Mouse (Mus musculus): ENCODE results near the gene Wfdc15b. TPM values are rescaled to one million over a fixed set of nuclear protein-coding genes. Genes with fewer than 3 reads are reported as not detected.

Gene Wfdc15b
- not detected in 2 replicates for polyA plus RNA-seq (2021; fragmentation: Nextera tagmentation)
- long read RNA-seq, experiment 1, result 0 reads
- long read RNA-seq, experiment 2, result 0 reads

DNA sequence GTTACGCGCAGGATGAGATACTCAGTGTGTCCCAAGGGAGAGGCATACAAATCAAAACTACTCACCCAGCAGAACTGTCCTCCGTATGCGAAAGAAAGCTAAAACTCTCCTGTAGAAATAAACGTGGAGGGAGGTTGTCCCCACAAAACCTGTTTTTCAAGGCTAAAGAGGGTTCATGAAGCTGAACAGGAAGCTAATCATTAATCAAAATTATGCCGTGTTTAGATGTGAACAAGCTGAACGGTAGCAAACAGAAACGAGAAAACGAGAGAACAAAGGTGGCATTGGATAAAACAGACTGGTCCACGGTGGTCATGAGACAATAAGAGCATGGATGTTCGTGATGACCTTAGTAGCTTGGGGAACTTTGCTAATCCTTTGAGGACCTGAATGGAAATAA, at the start of gene Wfdc15b:
Gene Wfdc15b, minus strand, starts transcription at position 139 of the 400 bp plus-strand sequence.

DNA sequence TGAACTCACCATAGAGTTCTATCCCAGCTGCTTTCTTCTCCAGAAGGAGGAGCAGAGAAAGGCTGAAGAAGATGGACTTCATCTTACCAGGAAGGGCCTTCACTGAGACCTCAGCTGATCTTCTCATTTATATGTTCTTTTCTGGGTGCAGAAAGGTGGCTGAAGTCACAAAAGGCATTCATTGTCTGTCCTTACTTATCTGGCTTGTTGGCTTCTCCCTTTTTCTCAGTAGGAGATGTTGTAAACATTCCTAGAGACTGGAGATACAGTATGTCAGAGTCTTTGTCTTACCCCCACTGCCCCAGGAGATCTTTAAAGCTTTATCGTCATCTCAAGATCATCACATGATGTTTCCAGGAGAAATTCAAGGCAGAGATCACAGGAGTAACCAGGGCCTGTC, 35.1 kb upstream of the Wfdc15b start, which contains the start of gene Svs3b:
Gene Svs3b, minus strand, starts transcription at position 101 of the 400 bp plus-strand sequence.

DNA sequence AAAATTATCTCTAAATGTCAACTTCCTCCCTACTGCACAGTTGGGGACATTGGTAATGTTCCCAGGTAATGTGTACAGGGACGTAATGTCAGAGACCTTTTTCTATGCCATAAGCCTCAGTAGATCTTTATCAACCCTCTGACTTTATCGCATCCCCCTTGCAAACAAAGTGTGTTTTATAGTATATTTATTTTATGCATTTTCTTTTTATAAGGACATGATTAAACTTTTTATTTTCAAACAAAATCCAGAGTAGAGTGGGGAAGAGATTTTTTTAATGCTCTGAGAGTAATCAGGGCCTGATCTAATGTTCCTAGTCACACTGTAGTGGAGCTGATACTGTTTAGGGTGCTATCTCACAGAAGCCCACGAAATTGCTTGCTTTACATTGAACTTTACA, 16.9 kb upstream of the Wfdc15b start, which contains the start of gene Svs2:
Gene Svs2, minus strand, starts transcription at position 101 of the 400 bp plus-strand sequence.

DNA sequence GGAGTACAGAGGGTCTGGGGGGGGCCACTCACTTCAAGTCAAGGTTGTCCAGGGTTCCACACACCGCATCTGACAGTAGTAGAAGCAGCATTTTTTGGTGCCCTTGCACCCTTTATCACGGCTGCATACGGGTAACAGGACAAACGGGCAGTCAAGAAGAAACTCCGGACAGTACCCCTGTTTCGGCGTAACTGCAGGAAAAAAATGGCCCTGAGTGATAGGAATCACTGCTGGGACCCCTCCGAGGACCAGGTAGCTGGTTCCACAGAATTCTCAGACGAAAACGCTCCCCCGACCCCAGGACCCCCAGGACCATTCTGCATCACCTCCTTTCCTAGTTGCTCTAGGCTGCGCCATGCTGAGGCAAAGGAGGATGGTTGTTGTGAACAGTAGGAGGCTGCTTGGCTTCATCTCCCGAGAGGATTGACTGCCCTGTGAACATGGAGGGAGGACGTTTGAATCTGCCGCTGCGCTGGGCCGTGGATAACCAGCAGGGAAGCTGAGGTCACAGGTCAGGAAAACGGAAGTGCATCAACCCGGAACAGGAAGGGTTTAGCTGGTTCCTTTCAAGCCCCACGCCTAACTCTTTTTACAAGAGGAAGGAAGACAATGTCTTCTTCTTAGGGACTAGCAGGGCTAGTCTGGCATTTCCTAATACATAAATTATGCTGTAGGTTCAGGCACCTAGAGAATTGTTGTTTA, 21.7 kb downstream of the Wfdc15b start, which contains the start of gene Wfdc15a:
Gene Wfdc15a, minus strand, starts transcription at position 505 of the 702 bp plus-strand sequence.

DNA sequence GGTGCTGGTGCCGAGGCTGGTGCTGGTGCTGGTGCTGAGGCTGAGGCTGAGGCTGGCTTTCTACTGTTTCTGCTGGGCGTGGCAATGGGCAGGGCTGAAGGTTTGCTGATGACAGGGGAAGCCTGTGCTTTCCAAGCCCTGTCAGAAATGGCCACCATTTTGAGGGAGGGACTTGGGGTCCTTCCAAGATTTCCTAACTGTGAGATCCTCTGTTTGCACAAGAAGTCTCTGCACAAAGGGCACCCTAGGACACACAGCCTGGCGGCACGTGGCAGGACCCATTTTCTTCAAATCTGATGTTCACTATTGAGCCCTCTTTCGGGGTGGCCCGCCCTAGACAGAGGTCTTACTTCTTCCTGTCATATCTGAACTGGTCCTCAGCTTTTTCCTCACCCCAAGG, 30.9 kb downstream of the Wfdc15b start, which contains the start of gene Wfdc12:
Gene Wfdc12, minus strand, starts transcription at position 33 of the 400 bp plus-strand sequence.

DNA sequence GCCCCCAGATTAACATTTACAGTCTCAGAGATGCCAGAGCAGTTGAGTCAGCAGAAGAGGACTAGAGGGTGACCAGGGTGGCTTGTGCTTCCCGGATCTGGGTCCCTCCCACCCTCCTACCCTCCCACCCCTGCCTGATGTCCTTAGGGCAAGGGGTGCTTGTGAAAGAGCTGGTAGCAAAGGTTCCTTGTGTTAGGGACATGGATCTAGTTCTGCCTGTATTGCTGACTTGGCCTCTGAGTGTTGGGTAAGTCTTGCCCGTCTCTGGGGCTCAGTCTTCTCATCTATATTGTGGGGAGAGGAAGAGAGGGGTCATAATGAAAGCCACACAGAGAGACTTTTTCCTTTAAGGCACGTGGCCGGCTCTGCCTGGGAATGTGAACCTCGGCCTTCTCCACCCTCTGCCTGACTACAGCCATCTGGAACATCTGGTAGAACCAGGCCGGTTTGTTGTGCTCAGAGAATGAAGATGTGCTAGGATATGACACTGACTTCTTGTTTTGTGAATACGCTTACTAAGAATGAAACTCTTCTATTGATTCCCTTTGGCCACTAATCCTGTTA, 38.7 kb downstream of the Wfdc15b start, which contains the start of gene Wfdc5:
Gene Wfdc5, minus strand, starts transcription at position 51 of the 564 bp plus-strand sequence.

DNA sequence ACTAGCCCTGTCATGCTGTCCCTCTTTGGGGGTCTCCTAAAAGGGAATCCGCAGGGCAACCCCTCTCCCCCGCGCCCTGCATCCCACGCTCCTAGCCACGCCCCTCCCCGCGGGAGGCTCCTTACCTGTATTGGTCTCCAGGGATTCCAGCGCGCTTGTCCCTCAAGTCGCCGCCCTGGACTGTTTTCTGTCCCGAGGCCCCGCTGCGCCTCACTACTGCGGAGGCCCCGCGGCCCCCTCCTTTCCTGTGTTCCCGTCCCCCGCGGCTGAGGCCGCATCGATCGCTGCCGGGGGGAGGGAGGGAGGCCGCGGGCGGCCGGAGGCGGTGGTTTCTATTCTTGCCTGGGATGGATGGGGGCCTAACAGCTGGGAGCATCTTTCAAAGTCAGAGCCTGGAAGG, 50.6 kb downstream of the Wfdc15b start, which contains the start of gene Kcns1:
Gene Kcns1, minus strand, starts transcription at position 212 of the 400 bp plus-strand sequence.

Other genes with a start within 250 kb of the Wfdc15b start
- gene Ywhab, start 226.7 kb downstream of the Wfdc15b start, polyA plus RNA-seq (2021; fragmentation: Nextera tagmentation), result 602 and 694 TPM in 2 replicates
- gene Pabpc1l, start 196.2 kb downstream of the Wfdc15b start, polyA plus RNA-seq (2021; fragmentation: Nextera tagmentation), result not detected in 2 replicates
- gene Stk4, start 151.3 kb downstream of the Wfdc15b start, polyA plus RNA-seq (2021; fragmentation: Nextera tagmentation), result 18.7 and 21.7 TPM in 2 replicates
- 139 and 143 TPM in 2 replicates for gene Tomm34, start 150.5 kb downstream of the Wfdc15b start, polyA plus RNA-seq (2021; fragmentation: Nextera tagmentation)
- 4.2 and 5.7 TPM in 2 replicates for gene Kcns1, start 50.5 kb downstream of the Wfdc15b start, polyA plus RNA-seq (2021; fragmentation: Nextera tagmentation)
- gene Wfdc5, start 38.9 kb downstream of the Wfdc15b start, polyA plus RNA-seq (2021; fragmentation: Nextera tagmentation), result not detected in 2 replicates
- not detected in 2 replicates for gene Wfdc12, start 31.1 kb downstream of the Wfdc15b start, polyA plus RNA-seq (2021; fragmentation: Nextera tagmentation)
- gene Wfdc15a, start 21.5 kb downstream of the Wfdc15b start, polyA plus RNA-seq (2021; fragmentation: Nextera tagmentation), result not detected in 2 replicates
- not detected in 2 replicates for gene Svs2, start 16.8 kb upstream of the Wfdc15b start, polyA plus RNA-seq (2021; fragmentation: Nextera tagmentation)
- not detected in 2 replicates for gene Svs3b, start 35.0 kb upstream of the Wfdc15b start, polyA plus RNA-seq (2021; fragmentation: Nextera tagmentation)
- gene Svs4, start 56.8 kb upstream of the Wfdc15b start, polyA plus RNA-seq (2021; fragmentation: Nextera tagmentation), result not detected in 2 replicates
- gene Svs3a, start 67.6 kb upstream of the Wfdc15b start, polyA plus RNA-seq (2021; fragmentation: Nextera tagmentation), result not detected in 2 replicates
- not detected in 2 replicates for gene Svs6, start 95.1 kb upstream of the Wfdc15b start, polyA plus RNA-seq (2021; fragmentation: Nextera tagmentation)
- not detected in 2 replicates for gene Svs5, start 111.1 kb upstream of the Wfdc15b start, polyA plus RNA-seq (2021; fragmentation: Nextera tagmentation)
- 0.24 and 0.45 TPM in 2 replicates for gene Slpi, start 167.4 kb upstream of the Wfdc15b start, polyA plus RNA-seq (2021; fragmentation: Nextera tagmentation)
- gene Rbpjl, start 181.5 kb upstream of the Wfdc15b start, polyA plus RNA-seq (2021; fragmentation: Nextera tagmentation), result 0.21 TPM in 2 replicates
- 2.3 and 2.6 TPM in 2 replicates for gene Matn4, start 183.5 kb upstream of the Wfdc15b start, polyA plus RNA-seq (2021; fragmentation: Nextera tagmentation)
- gene Sdc4, start 222.2 kb upstream of the Wfdc15b start, polyA plus RNA-seq (2021; fragmentation: Nextera tagmentation), result 189 and 290 TPM in 2 replicates
- 122 and 133 TPM in 2 replicates for gene Sys1, start 235.3 kb upstream of the Wfdc15b start, polyA plus RNA-seq (2021; fragmentation: Nextera tagmentation)
- 8.3 and 10.1 TPM in 2 replicates for gene Gm20458, start 239.3 kb upstream of the Wfdc15b start, polyA plus RNA-seq (2021; fragmentation: Nextera tagmentation)